Mouse (Mus musculus): ENCODE measurements around the gene Amer3.
"Not testable (repeated sequence)": the region's sequence is repeated elsewhere in the genome, so short reads cannot be mapped to it uniquely, and the experiment has no call there.

The Amer3 gene

DNA sequence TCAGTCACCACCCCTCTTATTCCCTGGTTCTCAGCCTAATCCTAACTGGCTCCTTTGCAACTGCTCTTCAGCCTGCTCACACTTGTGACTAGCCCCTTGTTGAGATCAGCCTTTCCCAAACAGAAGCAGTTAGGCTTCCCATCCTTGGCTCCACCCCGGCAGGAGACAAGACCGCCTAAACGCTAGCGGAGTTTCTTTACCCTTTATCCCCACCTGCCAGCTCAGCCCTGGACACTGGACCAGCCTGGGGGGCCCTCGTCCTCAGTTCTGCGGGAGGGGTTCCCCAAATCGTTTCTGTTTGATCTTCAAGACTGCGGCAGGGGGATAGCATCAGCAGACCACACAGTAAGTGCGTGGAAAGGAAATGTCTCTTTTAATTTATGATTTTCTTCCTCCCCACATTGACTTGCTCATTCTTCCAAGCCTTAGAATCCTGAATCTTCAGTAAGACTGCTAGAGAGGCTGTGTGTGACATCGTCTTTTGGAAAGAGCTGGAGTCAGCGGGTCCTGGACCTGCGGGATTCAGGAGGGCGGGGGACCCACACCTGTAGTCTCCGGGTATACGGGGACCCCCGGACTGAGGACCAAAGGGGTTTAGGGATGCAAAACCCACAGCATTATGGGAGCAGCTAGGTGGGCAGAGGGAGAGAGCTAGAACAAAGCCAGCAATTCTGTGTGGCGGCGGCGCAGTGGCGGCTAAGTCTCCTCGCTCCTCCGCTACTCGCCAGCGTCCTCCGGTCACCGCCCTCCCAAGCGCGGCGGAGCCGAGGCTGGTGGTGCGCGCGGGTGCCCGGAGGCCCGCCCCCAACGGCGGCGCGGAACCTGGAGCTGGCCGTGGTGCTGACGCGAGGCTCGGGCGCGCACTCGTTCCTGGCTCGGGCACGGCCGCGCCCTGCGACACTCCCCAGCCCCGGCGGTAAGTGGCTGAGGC, at the start of gene Amer3:
Amer3 (plus strand) TSS at position 807 of the 931 bp plus-strand sequence.
- DNase-seq (ENCODE audit: low spot score) = peak; percentile 68

DNA sequence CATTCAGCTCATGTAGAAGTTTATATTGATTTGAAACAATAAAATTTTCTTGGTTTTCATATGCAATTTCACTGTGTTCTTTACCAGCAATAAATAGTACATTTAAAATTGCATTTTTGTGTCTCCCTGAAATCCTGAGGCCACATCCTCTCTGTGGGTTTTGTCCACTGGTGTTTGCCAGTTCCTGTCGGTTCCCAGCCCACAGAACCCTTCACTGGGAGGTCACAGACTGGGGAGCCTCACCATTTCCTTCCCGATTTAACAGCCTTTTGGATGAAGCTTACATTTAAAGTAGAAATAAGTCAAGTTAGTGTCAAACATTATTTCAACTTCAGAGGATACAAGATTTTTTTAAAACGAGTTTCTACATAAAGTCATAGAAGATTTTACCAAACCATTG, 44.9 kb upstream of the Amer3 start:
- DNase-seq (ENCODE audit: low spot score) = not testable (repeated sequence)

DNA sequence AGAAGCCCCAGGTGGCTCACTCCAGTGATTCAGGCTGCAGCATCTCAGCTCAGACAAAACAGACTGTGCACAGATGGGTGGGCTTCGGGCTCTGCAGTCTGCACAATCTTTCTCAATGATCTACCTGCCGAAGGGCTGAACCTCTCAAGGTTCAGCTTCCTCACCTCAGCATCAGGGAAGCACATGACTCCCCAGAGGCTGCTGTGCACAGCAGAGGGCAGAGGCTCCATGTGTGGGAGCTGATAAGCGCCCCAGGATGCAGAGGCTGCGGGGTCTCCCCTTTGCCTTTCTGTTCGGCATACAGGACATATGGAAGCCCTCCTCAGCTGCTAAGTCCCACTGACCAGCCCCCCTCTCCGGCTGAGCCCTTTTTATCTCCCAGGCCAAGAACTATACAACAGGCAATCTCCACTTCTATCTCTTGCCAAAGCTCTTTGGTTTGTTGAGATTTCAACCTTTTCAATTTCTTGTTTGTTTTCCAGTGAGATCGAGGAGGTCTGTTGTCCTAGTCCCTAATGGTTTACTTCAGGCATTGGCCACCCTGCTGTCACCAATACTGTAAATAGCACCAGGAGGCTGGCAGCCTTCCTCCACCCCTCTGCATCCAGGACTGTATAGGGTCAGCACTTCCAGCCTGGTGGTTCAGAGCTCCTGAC, 44.3 kb upstream of the Amer3 start, which contains the start of gene Cfc1:
Cfc1 (plus strand) TSS at position 606 of the 656 bp plus-strand sequence.
- not testable (repeated sequence) for DNase-seq (ENCODE audit: low spot score)

DNA sequence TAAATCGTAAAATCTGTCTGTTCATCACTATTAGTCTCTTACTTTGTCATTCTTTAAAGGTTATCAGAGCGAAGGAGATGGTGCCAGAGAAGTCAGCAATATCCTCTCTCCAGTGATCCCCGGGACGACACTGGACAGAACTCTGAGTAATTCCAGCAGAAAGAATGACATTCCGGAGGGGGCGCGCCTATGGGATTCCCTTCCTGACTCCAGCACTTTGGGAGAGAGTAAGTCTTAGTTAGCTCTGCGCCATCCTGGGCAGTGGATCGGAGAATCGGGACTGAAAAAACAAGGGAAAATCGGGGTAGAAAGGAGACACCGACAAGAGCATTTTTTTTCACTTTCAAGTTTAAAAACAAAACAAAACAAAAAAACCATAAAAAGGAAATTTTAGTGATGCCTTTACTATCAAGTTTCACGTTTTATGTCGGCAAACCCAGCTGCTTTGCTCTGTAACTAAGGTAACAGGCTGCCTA, 43.1 kb upstream of the Amer3 start:
- no peak for DNase-seq (ENCODE audit: low spot score)

DNA sequence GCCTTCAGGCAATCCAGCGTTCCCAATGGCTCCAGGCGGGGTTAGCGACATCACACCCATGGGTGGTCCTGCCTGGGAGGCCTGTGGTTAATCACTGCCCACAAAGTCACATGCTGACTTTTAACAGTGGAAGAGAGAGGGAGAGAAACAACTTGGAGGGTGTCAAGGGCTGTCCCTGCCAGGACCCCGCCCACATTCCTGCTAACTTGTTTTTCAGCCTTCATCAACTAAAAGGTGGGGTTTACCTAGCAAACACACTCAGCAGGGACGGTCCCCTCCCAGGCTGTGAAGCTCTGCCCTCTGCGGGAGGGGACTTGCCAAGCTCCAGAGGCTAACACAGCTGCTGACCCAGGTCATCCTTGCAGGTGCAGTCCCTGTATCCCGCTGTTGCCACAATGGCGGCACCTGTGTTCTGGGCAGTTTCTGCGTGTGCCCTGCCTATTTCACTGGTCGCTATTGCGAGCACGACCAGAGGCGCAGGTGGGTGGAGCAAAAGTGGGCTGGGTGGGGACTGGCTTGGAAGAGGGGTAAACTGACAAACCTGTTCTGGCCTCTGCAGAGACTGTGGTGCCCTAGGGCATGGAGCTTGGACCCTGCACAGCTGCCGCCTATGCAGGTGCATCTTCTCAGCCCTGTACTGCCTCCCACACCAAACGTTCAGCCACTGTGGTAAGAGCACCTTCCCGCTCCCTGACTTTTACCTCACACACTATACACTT, 42.5 kb upstream of the Amer3 start:
- peak; percentile 62 for DNase-seq (ENCODE audit: low spot score)

DNA sequence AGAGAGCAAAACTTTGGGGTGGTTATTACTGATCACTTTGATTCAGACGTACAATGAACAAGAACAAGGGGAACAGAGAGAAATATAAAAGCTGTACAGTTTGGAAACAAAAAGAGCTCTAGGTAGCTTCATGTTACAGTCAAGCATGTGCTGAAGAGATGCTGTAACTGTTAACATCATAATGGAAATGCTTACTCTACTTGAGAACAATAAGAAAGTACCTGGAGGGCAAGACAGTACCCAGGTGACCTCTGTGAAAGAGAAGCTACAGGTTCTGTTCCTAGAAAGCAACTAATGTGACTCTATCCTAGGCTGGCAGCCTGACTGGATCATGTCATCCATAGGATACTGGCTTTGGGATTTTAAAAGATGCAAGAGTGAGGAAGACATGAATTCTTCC, 32.4 kb upstream of the Amer3 start:
- DNase-seq (ENCODE audit: low spot score) = no peak

DNA sequence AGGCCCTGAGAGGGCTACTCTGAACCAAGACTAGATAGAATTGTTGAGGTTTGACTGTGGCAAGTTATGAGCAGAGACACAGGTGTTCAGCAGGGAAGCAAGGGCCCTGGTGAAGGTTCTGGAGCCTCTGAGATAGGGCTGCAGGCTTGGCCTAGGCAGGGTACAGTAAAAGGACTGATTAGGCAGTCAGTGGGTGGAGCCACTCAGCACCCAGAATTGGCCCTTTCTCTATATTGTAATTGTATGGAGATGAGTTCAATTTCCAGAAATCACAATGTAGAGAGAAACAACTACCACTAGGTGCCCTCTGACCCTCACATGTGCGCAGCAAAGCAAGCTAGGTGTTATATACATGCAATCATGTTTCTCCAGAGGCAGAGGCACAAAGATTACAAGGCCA, 25.8 kb upstream of the Amer3 start:
- DNase-seq (ENCODE audit: low spot score) = no peak

DNA sequence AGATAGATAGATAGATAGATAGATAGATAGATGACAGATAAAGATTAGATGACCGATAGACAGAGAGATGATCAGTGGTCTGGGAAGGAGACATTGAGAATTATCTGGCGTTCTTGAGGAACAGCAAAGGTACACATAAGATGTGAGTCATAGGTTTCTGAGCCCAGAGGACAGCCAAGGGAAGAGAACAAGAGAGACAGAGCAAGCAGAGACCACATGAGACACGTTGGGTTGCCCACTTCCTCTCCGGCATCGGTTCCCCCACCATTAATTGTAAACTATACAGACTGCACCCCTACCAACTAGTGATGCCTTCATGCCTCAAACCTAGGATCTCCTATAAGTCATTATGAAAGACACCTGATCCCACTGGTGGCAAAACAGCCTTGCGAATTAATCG, 25.2 kb upstream of the Amer3 start:
- no peak for DNase-seq (ENCODE audit: low spot score)

DNA sequence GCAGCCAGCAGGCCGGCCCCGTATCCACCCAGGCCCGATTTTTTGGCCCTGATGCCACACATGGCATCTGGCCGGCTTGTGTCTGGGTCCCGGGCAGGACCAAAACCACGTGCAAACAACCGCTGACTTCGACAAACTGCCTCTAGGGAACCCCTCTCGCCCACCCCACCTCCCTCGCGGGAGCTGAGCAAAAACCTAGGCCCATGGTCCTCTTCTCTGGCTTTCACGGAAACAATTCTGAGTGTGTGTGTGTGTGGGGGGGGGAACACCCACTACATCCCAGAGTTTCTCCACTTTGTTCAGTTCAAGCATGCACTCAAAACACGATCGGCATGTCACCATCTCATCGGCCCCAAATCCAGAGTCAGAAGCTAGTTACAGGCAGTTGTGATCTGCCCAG, 18.6 kb upstream of the Amer3 start, which contains the start of gene Prss40:
Prss40 (minus strand) TSS at position 101 of the 400 bp plus-strand sequence.
- DNase-seq (ENCODE audit: low spot score) = no peak

DNA sequence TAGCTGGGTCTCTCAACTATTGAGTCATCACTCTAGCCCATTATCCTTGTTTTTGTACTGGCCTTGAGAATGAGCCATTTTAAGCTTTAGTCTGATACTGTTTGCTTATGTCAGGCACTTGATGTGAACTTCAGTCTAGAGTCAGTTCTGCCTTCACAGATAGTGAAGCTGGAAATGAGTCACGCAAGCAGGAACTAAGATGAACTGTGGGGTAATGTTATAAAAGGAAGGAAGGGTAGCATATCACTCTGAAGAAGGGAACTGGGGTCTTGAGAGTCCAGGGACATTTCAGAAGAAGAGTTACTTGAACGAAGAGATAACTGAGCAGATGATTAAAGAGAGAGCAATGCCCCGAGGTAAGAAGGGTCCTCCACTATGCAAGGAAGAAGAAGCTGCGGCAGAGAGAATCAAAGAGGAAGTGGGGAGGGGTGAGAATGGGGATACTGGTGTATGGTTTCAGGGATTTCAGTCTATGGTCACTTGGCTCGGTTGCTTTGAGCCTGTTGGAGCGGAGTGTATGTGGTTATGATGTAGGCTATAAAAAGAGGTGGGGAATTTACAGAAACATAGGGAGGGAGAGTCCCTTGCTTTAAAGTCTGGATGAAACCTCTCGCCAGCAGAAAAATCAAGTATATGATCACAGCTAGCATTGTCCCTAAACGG, 14.9 kb upstream of the Amer3 start:
- DNase-seq (ENCODE audit: low spot score) = no peak

DNA sequence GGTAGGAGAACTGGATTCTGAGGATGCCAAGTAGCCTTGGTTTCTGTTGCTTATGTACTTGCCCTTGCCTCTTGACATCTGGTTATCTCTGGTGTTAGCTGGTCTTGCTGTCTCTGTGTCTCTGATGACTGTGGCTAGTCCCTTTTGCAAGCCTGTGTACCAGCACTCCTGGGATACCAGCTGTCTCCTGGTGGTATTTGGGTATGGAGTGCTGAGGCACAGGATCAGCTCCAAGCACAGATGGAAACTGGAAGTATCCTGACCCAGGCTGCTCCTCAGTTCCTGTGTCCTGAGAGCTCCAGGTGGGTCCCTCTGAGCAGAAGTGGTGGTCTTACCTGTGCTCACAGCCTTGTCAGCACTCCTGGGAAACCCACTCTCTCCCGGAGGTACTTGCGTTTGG, 11.3 kb upstream of the Amer3 start:
- no peak for DNase-seq (ENCODE audit: low spot score)

DNA sequence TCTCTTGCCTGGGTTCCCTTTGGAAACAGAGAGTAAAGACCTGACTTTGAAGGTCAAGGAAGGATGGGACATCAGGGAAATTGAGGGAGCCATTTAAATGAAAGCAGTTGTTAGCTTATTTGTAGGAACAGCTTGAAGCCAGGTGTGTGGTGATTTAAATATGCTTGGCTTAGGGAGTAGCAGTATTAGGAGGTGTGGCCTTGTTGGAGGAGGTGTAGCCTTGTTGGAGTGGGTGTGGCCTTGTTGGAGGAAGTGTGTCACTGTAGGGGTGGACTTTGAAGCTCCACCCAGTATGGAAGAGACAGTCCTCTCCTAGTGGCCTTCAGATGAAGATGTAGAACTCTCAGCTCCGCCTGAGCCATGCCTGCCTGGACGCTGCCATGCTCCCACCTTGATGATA, 9.6 kb upstream of the Amer3 start:
- peak; percentile 40 for DNase-seq (ENCODE audit: low spot score)

DNA sequence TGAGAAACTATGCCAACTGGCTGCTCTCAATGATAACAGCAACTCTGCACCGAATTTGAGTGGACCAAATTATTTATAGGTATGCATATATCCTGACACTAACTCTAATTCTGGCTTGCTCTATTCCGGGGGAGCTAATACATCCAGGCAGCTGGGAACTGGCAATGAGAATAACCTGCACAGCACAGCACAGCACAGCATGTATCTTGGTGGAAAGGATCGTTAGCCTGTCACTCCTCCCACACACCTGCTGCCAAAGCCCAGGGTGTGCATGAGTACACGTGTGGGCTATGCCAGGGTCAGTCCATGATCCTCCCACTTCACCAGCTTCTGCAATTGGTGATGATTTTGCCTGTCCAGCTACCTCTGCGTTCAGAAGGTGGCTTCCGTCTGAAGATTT, 8.0 kb upstream of the Amer3 start:
- no peak for DNase-seq (ENCODE audit: low spot score)

DNA sequence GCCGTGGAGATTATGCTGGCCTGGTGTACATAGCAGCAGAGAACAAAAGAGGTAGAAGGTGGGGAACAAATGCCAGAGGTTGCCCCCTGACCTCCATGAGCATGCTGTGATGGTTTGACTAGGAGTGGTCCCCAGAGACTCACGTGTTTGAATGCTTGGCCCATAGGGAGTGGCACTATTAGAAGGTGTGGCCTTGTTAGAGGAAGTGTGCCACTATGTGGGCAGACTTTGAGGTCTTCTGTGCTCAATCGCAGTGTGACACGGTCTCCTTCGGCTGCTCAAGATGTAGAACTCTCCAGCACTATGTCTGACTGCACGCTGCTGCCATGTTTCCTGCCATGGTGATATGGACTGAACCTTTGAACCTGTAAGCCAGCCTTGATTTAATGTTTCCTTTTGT, 6.2 kb upstream of the Amer3 start:
- no peak for DNase-seq (ENCODE audit: low spot score)

DNA sequence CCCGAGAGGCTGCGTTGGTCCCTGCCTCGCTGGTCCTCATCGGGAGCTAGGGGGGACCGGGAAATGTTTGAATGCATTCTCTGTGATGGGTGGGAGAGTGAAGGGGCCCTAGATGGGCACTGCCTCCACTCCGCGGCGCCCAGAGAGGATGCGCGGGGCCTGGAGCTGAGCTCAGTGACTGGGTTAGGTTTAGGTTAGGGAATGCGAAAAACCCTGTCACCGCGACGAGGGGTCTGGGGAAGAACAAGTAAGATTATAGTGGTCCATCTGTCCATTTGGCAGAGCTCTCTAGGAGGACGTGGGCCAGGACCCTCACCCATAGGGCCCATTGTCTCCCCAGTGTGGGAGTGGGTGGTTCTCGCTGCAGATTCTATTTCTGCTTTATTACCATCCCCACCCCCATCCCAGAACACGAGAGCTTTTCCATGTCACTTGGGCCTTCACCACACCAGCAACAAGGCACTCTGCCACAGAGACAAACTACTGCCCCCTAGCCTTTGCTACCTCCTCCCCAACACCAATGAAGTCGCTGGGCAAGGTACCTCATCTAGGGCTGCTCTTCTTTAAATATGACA, 412 bp downstream of the Amer3 start:
- DNase-seq (ENCODE audit: low spot score) = no peak

DNA sequence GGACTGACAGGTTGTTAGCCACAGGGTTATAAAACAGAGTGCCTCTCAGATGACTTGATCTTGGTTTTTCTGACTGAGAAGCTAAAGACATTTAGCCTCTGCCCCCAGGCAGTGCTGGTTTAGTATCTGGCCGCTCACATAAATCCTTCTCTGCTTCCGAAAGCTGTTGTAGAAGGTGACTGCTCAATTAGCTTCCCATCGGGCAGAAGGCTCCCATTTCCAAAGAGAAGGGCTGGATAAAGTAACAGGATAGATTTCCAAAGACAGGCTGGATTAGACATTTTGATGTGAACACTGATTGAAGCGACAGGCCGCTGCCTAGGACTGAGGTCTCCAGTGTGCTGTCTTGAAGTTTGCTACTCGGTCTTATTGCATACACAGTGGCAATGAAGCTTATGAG, 2.8 kb downstream of the Amer3 start:
- DNase-seq (ENCODE audit: low spot score) = no peak

DNA sequence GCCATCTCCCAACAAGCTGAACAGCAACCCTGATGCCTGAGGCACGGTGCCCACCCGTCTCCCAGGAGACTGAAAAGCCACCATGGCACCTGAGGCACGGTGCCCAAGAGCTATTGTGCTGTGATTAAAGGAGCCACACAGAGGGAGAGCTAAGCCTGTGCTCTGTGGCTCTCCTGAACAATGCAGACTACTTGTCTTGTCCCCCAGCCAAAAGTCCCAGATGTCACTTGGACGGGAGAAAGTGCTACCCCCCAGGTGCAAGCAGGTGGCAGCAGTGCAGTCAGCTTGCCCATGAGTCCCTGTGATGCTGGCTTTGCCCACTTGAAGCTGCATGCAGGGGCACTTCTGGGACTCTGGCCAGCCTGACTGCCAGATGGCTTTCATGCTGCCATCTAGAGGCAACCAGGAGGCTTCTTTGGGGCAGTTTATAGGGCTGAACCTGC, 4.4 kb downstream of the Amer3 start:
- DNase-seq (ENCODE audit: low spot score) = no peak

DNA sequence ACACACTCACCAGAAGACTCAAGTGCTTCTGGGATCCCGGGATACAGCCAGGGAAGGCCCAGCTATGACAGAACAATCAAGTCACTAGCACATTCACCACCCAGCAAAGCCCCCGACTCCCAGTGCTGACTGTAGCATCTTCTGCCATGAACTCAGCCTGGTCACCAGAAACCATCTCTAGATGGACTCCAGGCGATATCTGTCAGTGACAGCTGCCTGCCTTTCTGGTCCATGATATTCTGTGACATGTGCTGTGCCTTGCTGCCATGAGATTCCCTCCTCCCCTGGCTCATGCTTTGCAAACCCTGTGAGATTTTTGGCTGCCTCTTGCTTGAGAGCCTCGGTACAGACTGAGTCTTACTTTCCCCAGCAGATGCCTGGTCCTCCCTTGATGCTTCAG, 5.3 kb downstream of the Amer3 start:
- no peak for DNase-seq (ENCODE audit: low spot score)

DNA sequence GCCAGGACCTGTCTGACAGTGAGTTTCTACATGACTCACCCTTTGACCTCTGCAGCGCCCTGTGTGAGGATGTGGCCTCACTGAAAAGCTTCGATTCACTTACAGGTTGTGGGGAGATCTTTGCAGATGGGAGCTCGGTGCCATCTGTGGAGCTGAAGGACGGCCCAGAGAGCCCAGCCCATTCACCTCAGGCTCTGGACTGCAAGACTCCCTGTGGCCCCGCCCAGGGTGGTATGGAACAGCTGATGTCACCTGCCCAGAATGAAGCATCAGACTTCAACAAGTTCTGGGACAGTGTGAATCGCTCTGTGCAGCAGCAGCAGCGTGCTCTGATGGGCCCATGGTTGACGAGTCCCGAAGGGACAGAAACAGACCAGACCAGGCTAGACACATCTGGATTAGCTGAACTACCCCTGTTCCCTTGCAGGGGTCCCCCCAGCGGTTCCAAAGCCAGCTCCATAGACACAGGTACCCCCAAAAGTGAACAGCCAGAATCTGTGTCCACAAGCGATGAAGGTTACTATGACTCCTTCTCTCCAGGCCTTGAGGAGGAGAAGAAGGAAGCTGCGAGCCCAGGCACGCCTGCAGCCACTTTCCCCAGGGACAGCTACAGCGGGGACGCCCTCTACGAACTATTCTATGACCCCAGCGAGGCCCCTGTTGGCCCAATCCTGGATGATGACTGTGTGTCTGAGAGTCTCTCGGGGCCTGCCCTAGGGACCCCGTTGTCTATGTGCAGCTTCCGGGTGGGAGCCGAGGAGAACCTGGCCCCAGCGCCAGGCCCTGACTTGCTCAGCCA, 8.0 kb downstream of the Amer3 start:
- DNase-seq (ENCODE audit: low spot score) = no peak

DNA sequence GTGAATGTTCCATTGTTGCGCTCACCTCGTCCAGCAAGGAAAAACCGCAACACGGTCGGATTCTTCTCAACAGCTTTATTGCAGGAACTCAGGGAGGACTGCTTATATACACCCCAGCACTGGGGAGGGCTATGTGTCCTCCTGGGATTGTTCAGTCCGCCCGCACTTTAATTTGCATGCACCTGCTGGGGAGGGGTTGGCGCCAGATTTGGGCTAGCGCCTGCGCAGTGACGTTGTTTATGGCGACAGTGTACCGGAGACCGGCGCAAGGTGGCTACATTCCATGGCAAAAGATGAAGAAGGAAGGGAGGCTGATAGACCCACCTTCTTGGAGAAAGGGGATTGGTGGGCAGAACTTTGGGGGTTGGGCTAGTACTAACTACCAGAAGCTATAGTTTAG, 20.5 kb downstream of the Amer3 start:
- DNase-seq (ENCODE audit: low spot score) = no peak
